Mouse (Mus musculus) cerebellum, postnatal 36 days (tissue): ENCODE measurements around the gene Sult1c2.
"Not testable (repeated sequence)": the region's sequence is repeated elsewhere in the genome, so short reads cannot be mapped to it uniquely, and the experiment has no call there.

Experiments used
- DNase-seq, 2 experiments: peaks; one replicate each; pipeline ENCODE4 v3.0.0; 2021 to 2022; ENCODE audit warnings: mixed read lengths in 2 of 2

Sult1c2 gene

GRCm38 (mm10) chr17:53846206-53846605 lies at the start of gene Sult1c2:
Sult1c2 (minus strand) TSS chr17:53846339.
- no peak for DNase-seq

GRCm38 (mm10) chr17:53879006-53879675 lies 33.0 kb upstream of the Sult1c2 start:
- DNase-seq, result not testable (repeated sequence)

GRCm38 (mm10) chr17:53874433-53874832 lies 28.3 kb upstream of the Sult1c2 start:
- no peak for DNase-seq

- DNase-seq, result no peak
Observed at GRCm38 (mm10) chr17:53872192-53872591, 26.1 kb upstream of the Sult1c2 start.

GRCm38 (mm10) chr17:53869931-53870330 lies 23.8 kb upstream of the Sult1c2 start:
- DNase-seq, result no peak

- no peak for DNase-seq
Observed at GRCm38 (mm10) chr17:53865260-53865955, 19.3 kb upstream of the Sult1c2 start.

GRCm38 (mm10) chr17:53860548-53860947 lies 14.4 kb upstream of the Sult1c2 start:
- no peak for DNase-seq

- no peak for DNase-seq
Observed at GRCm38 (mm10) chr17:53854992-53855391, 8.9 kb upstream of the Sult1c2 start.

- no peak for DNase-seq
Observed at GRCm38 (mm10) chr17:53845796-53846195, 343 bp downstream of the Sult1c2 start.

- peak; percentile 44 to 63 for DNase-seq
Observed at GRCm38 (mm10) chr17:53833366-53833765, 12.8 kb downstream of the Sult1c2 start.

- not testable (repeated sequence) for DNase-seq
Observed at GRCm38 (mm10) chr17:53803974-53804373, 42.2 kb downstream of the Sult1c2 start.

GRCm38 (mm10) chr17:53783381-53783780 lies 62.8 kb downstream of the Sult1c2 start:
- no peak for DNase-seq
